Mouse (Mus musculus): ENCODE results near the gene Ift74. TPM values are rescaled to one million over a fixed set of nuclear protein-coding genes. Genes with fewer than 3 reads are reported as not detected.

Gene Ift74
- polyA plus RNA-seq (2015; fragmentation: Nextera tagmentation; extraction: Ambion mirVana): 27.5 and 28.9 TPM in 2 replicates

DNA sequence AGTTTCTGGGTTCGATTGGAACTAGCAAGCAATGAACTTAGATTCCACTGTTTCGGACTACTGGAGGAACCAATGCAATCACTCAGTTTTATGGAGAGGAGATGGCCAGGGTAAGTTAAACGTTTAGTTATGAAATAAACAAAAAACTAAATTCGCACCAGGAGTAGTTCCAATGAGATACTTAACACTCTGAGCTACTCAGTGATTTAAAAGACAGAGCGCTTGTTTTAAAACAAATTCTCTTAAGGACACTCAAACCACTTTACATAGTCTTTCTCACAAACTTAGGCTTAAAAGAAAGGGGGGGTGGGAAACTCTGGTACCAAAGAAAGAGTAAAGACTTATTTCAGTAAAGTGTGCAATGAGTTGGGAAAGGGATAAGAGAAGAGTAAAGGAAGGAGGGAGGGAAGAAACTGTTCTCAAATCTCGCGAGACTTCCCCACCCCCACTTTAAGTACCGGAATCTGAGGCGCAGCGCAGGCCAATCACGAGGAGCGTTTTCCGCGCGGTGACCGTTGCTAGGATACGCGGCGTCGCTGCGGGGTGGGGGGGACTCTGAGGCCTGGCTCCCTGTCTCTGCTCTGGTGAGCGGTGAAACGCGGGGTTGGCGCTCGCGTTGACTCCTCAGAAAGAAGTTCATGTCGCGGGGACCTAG, at the start of gene Ift74:
Gene Ift74, plus strand, starts transcription at position 520 of the 655 bp plus-strand sequence.
- peak within 1 kb of the TSS; percentile 71 for H3K27ac ChIP-seq
- WGBS: 5% methylated on average over 29 of the region's 29 CpGs
- peak within 1 kb of the TSS; percentile 72 for H3K9ac ChIP-seq
- peak within 1 kb of the TSS; percentile 62 for H3K4me2 ChIP-seq
- no peaks in the 10 kb centered on the region for H3K9me3 ChIP-seq
- H3K36me3 ChIP-seq: no peaks in the 10 kb centered on the region
- H3K4me3 ChIP-seq: peak within 1 kb of the TSS; percentile 78
- peaks cover 13% of the 10 kb centered on the region for H3K4me1 ChIP-seq
- ATAC-seq (ENCODE audit: borderline replicate concordance, extremely low read depth, low FRiP score, low TSS enrichment): peak; percentile 100
- no peaks in the 10 kb centered on the region for H3K27me3 ChIP-seq

DNA sequence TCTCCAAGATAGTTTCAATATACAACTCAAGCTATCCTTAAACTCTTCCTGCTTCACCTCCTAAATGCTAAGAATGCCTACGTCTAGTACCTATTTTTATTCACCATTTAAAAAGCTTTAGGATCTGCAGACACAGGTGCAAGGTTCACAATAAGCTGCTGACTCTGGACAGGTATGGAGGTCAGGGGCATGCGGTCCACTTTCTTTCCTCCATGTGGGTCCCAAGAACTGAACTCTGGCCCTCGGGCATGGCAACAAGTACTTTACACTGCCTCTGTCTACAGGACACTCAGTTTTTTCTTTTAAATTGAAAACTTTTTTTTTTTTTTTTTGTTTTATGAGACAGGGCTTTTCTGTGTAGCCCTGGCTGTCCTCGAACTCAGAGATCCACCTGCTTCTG, 41.6 kb upstream of the Ift74 start:
- Histone ChIP-seq H3K27me3 (no peaks in the 10 kb centered on the region), H3K9ac (no peak overlapping the region), H3K27ac (no peak overlapping the region), H3K4me3 (no peak overlapping the region), H3K4me1 (no peaks in the 10 kb centered on the region), H3K9me3 (no peaks in the 10 kb centered on the region), H3K4me2 (no peak overlapping the region), H3K36me3 (peaks cover 25% of the 10 kb centered on the region)
- WGBS: 89% methylated on average over 4 of the region's 4 CpGs
- ATAC-seq (ENCODE audit: borderline replicate concordance, extremely low read depth, low FRiP score, low TSS enrichment): no peak

DNA sequence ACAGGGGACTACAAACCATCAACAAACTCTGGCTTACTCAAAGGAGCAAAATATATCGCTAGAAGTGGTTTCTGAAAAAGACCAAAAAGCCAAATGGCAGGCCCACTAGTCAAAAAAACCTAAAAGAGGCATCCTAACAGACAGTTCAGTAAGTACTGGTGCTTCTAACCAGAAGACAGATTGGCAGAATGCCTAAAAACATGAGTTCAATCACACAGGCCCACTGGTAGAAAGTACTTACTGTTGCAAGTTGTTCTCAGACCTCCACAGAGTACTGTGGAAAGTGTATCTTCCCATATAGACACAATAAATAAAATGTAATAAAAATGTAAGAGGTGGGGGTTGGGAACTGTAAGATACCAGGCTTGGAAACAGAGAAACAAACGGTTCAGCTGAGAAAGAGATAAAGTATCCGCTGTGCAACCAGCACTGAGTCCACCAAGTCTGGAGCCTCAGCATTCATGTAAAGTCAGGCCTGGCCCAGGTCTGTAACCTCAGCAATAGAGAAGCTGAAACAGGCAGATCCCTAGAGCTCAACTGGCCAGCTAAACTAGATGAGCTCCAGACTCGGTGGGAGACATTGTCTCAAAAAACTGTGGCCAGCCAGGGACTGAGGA, 22.4 kb upstream of the Ift74 start:
- no peak for ATAC-seq (ENCODE audit: borderline replicate concordance, extremely low read depth, low FRiP score, low TSS enrichment)
- Histone ChIP-seq H3K9ac (no peak overlapping the region), H3K4me1 (peaks cover 5% of the 10 kb centered on the region; the same call in 1 of the 2 replicates), H3K27ac (no peak overlapping the region), H3K9me3 (no peaks in the 10 kb centered on the region), H3K4me3 (no peak overlapping the region), H3K36me3 (no peaks in the 10 kb centered on the region), H3K4me2 (no peak overlapping the region), H3K27me3 (no peaks in the 10 kb centered on the region)
- WGBS: 74% methylated on average over 4 of the region's 4 CpGs

DNA sequence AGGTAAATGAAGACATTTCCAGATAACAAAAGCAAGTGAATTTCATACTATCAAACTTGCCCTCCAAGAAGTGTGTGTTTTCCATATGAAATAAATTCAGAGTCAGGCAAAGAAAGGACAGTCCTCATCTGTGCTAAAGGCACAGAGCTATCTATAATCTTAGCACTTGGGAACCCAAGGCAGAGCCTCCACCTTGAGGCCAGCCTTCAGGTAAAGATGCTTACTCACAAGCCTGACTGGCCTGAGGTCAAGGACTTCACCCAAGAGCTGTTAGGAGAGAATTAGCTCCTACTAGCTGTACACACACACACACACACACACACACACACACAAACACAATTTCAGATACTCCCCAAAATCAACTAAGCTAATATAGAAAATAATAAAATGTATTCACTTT, 21.6 kb upstream of the Ift74 start:
- Histone ChIP-seq H3K4me3 (no peak overlapping the region), H3K9ac (no peak overlapping the region), H3K36me3 (no peaks in the 10 kb centered on the region), H3K27me3 (no peaks in the 10 kb centered on the region), H3K9me3 (no peaks in the 10 kb centered on the region), H3K4me1 (peaks cover 5% of the 10 kb centered on the region; the same call in 1 of the 2 replicates), H3K27ac (no peak overlapping the region), H3K4me2 (no peak overlapping the region)
- no peak for ATAC-seq (ENCODE audit: borderline replicate concordance, extremely low read depth, low FRiP score, low TSS enrichment)

DNA sequence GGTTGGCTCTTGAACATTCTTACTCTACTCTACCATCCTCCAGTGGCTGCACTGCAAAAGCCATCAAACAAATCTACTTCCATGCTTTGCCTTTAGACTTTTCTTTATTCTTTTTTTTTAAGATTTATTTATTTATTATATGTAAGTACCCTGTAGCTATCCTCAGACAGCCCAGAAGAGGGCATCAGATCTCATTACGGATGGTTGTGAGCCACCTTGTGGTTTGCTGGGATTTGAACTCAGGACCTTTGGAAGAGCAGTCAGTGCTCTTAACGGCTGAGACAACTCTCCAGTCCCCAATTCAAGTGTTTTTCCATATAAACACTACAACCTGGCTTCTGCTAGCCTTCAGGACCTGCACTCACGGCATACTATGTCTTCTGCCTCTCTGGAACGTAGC, 12.9 kb upstream of the Ift74 start:
- Histone ChIP-seq H3K9me3 (no peaks in the 10 kb centered on the region), H3K36me3 (no peaks in the 10 kb centered on the region), H3K27ac (no peak overlapping the region), H3K4me3 (peak overlapping the region; percentile 98), H3K27me3 (no peaks in the 10 kb centered on the region), H3K9ac (no peak overlapping the region), H3K4me2 (peak overlapping the region; percentile 69), H3K4me1 (peaks cover 21% of the 10 kb centered on the region)
- WGBS: 79% methylated on average over 4 of the region's 4 CpGs
- ATAC-seq (ENCODE audit: borderline replicate concordance, extremely low read depth, low FRiP score, low TSS enrichment): no peak

DNA sequence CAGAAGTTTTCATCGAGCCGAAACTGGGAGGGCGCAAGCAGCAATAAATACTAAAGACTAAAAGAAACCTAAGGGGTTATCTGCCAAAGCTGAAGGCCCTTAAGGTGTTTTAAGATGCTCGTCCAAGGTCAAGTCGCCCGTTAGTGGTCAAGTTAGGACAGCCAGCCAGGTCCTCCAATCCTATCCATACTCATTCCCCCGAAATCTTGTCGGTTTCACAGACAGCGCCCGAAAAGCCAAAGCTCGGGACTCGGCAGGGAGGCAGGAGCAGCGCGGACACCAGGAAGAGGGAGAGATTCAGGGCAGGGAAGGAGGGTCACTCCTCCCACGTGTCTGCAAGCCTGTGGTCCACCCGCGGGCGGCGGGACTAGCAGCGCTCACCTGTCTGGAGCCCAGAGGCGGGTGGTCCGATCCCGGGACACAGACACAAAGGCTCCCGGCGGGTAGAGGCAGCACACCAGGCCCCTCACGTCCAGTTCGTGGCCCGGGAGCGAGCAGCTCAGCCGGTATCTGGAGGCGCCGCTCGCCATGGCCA, 11.7 kb upstream of the Ift74 start:
- Histone ChIP-seq H3K4me2 (peak overlapping the region; percentile 69), H3K27me3 (no peaks in the 10 kb centered on the region)
- no peak for ATAC-seq (ENCODE audit: borderline replicate concordance, extremely low read depth, low FRiP score, low TSS enrichment)

DNA sequence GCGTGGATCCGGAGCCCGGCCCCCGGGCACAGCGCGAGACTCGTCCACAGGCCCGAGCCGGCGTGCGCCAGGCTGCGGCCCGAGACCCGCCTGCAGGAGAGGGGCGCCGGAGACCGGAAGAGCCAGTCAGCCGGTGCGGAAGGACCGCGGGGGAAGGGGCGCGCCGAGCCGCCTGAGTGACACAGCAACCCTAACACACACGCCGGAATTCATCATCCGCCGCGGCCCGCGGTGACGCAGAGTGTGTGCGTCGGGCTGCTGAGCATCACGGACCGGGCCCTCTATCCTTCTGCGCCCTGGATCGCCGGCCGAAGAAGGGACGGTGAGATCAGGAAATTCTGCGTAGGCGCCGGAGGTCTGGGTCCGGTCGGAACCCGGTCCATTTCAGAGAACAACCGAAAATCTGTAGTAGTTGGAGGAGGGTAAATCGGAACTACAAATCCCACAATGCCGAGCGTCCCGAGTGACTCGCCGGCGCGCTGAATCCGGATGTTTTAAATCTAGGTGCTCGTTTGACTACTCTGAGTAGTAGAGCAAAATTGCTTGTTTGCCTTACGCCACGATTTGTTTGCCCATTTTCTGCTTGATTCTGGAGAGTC, 11.2 kb upstream of the Ift74 start, which contains the start of gene Plaa:
Gene Plaa, minus strand, starts transcription at position 214 of the 599 bp plus-strand sequence.
- Histone ChIP-seq H3K9me3 (no peaks in the 10 kb centered on the region), H3K4me3 (peak within 1 kb of the TSS; percentile 98), H3K27ac (peak within 1 kb of the TSS; percentile 91), H3K27me3 (no peaks in the 10 kb centered on the region), H3K9ac (peak within 1 kb of the TSS; percentile 84), H3K4me2 (peak within 1 kb of the TSS; percentile 69), H3K4me1 (peaks cover 21% of the 10 kb centered on the region), H3K36me3 (no peaks in the 10 kb centered on the region)
- peak; percentile 99 for ATAC-seq (ENCODE audit: borderline replicate concordance, extremely low read depth, low FRiP score, low TSS enrichment)
- under 1% methylated on average over 55 of the region's 61 CpGs for WGBS

More for the DNA sequence above, 11.7 kb upstream of the Ift74 start:
- H3K9me3 ChIP-seq: no peaks in the 10 kb centered on the region
- H3K36me3 ChIP-seq: no peaks in the 10 kb centered on the region
- under 1% methylated on average over 32 of the region's 33 CpGs for whole genome bisulfite sequencing
- H3K9ac ChIP-seq: peak overlapping the region; percentile 84
- peak overlapping the region; percentile 98 for H3K4me3 ChIP-seq
- peaks cover 21% of the 10 kb centered on the region for H3K4me1 ChIP-seq
- peak overlapping the region; percentile 91 for H3K27ac ChIP-seq

DNA sequence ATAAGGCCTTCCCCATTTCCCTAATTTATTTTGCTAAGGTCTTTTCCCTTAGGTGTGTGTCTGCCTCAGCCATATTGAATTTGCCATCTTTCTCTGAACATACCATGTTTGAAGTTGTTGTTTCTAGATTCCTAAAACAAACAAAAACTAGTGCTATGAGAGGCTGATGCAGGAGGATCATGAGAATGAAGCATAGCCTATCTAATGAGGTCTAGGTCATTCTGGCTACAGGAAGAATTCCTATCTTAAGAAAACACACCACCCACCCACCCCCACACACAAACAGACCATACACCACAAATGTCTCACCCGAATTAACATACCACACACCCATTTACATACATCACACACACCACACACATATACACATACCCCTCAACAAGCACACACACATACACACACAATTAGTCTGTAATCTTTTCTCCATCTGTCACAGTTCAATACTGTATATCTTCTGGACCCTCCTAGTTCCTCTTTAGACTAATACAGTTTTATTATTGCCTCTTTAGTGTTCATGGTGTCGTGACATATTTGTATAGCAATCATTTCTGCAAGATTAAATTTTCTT, 9.8 kb upstream of the Ift74 start:
- peak overlapping the region; percentile 98; the same call in 1 of the 2 replicates for H3K4me3 ChIP-seq
- peaks cover 21% of the 10 kb centered on the region for H3K4me1 ChIP-seq
- H3K36me3 ChIP-seq: no peaks in the 10 kb centered on the region
- H3K9ac ChIP-seq: no peak overlapping the region
- no peak overlapping the region; the same call in 1 of the 2 replicates for H3K4me2 ChIP-seq
- no peaks in the 10 kb centered on the region for H3K27me3 ChIP-seq
- 82% methylated on average over 2 of the region's 2 CpGs for WGBS
- no peak overlapping the region for H3K27ac ChIP-seq
- H3K9me3 ChIP-seq: no peaks in the 10 kb centered on the region
- no peak for ATAC-seq (ENCODE audit: borderline replicate concordance, extremely low read depth, low FRiP score, low TSS enrichment)

DNA sequence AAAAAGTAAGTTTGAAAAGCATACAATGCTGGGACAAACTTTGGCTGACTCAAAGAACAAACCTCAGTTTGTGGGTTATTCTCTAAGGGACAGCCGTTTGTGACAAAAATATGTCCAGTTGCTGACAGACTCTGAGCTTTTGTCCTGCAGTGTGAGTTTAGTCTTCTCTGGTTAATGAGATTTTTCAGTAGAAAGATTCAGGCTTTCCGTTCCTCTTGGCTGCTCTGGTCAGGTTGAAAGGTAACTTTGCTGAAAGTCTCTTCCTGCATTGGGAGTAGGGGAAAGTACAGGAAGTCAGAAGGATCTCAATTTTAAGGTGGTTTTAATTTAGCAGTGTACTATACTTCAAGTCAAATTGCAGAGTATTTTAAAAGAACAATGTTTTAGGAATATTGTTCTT, 8.7 kb upstream of the Ift74 start:
- no peaks in the 10 kb centered on the region for H3K9me3 ChIP-seq
- ATAC-seq (ENCODE audit: borderline replicate concordance, extremely low read depth, low FRiP score, low TSS enrichment): no peak
- no peak overlapping the region for H3K4me3 ChIP-seq
- WGBS: 85% methylated on average over 2 of the region's 2 CpGs
- H3K4me2 ChIP-seq: no peak overlapping the region
- H3K27me3 ChIP-seq: no peaks in the 10 kb centered on the region
- H3K27ac ChIP-seq: no peak overlapping the region
- no peak overlapping the region for H3K9ac ChIP-seq
- no peaks in the 10 kb centered on the region for H3K36me3 ChIP-seq
- H3K4me1 ChIP-seq: peaks cover 19% of the 10 kb centered on the region

DNA sequence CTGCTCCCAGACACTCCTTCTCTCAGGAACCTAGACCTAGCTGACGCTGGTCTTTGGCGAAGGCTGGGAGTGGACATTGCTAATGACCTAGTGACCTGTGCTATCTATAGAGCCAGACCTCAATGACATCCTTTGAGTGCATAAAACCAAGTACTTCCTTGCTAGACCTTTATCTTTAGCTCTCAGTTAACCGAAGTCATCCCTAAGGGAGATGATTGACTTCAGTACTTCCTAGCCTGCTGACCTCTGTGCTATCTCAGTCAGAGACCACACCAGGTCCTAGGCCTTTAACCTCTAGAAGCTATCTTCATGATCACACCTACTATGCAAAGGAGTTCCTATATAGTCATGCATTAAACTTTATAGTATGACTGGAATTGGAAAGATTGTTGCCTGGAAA, 4.0 kb upstream of the Ift74 start:
- H3K27me3 ChIP-seq: no peaks in the 10 kb centered on the region
- H3K27ac ChIP-seq: no peak overlapping the region
- no peaks in the 10 kb centered on the region for H3K36me3 ChIP-seq
- ATAC-seq (ENCODE audit: borderline replicate concordance, extremely low read depth, low FRiP score, low TSS enrichment): no peak
- H3K9me3 ChIP-seq: no peaks in the 10 kb centered on the region
- WGBS: 77% methylated on average over 3 of the region's 3 CpGs
- H3K4me2 ChIP-seq: no peak overlapping the region
- H3K4me1 ChIP-seq: peaks cover 10% of the 10 kb centered on the region
- H3K4me3 ChIP-seq: no peak overlapping the region
- H3K9ac ChIP-seq: no peak overlapping the region

DNA sequence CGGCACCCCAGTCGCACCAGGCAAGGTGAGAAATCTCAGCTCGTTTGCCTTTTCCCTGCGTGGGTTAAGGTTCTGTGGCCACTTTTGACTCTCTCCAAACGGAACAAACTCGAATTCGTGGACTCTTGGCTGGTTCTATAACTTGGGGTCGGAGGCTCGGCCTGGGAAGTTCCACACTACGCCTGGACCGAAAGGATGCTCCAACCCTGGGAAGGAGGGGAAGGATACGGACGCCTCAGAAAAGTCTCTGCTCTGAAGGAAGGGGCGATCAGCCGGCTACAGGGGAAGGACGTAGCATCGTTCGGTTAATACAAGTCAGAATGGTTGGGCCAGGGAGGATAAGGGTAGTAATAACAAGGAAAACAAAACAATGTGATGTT, 326 bp downstream of the Ift74 start:
- no peaks in the 10 kb centered on the region for H3K9me3 ChIP-seq
- H3K9ac ChIP-seq: peak overlapping the region; percentile 72
- ATAC-seq (ENCODE audit: borderline replicate concordance, extremely low read depth, low FRiP score, low TSS enrichment): peak; percentile 69
- peak overlapping the region; percentile 21 for H3K27ac ChIP-seq
- peaks cover 13% of the 10 kb centered on the region for H3K4me1 ChIP-seq
- H3K36me3 ChIP-seq: no peaks in the 10 kb centered on the region
- H3K4me3 ChIP-seq: peak overlapping the region; percentile 78
- H3K4me2 ChIP-seq: peak overlapping the region; percentile 62
- 2% methylated on average over 18 of the region's 18 CpGs for WGBS
- no peaks in the 10 kb centered on the region for H3K27me3 ChIP-seq

Measured in lung, embryonic 15.5 days (tissue).